ENCODE assay signal across 31 mouse cellular contexts in genomic region chr2:20138426-20138825, GRCm38 (mm10).
"Had no signal": no experiment of that assay in that cellular context is flagged by ENCODE, and none has a peak within 500 bp of the region (broad histone marks: within the 10 kb centered on the region; RNA-seq: fewer than 3 reads in every experiment).

No protein-coding gene starts in this region.

- H3K27ac ChIP-seq: limb, embryonic 10.5 days; limb, embryonic 12.5 days; limb, embryonic 13.5 days; limb, embryonic 15.5 days; liver, embryonic 12.5 days; liver, embryonic 13.5 days; liver, embryonic 14.5 days; liver, embryonic 15.5 days; lung, embryonic 15.5 days; macrophage; midbrain, embryonic 10.5 days; midbrain, embryonic 12.5 days; midbrain, embryonic 13.5 days; midbrain, embryonic 15.5 days had no signal

- H3K9me3 ChIP-seq: limb, embryonic 10.5 days; limb, embryonic 12.5 days; limb, embryonic 13.5 days; limb, embryonic 15.5 days; liver, embryonic 12.5 days; liver, embryonic 13.5 days; liver, embryonic 15.5 days; lung, embryonic 15.5 days; megakaryocyte, embryonic 14.5 days; midbrain, embryonic 10.5 days; midbrain, embryonic 12.5 days; midbrain, embryonic 13.5 days; midbrain, embryonic 15.5 days had no signal

- ATAC-seq: liver, embryonic 12.5 days; liver, postnatal 0 days; lung, postnatal 0 days; midbrain, embryonic 13.5 days; midbrain, embryonic 15.5 days; midbrain, embryonic 16.5 days had no signal

- H3K4me3 ChIP-seq: limb, embryonic 10.5 days; limb, embryonic 12.5 days; limb, embryonic 13.5 days; limb, embryonic 15.5 days; liver, embryonic 12.5 days; liver, embryonic 13.5 days; liver, embryonic 15.5 days; lung, embryonic 15.5 days; megakaryocyte, embryonic 14.5 days; midbrain, embryonic 10.5 days; midbrain, embryonic 12.5 days; midbrain, embryonic 13.5 days; midbrain, embryonic 15.5 days; myocyte had no signal

- H3K4me1 ChIP-seq: limb, embryonic 10.5 days; limb, embryonic 12.5 days; limb, embryonic 13.5 days; limb, embryonic 15.5 days; liver, embryonic 12.5 days; liver, embryonic 13.5 days; liver, embryonic 15.5 days; lung, embryonic 15.5 days; megakaryocyte, embryonic 14.5 days; midbrain, embryonic 10.5 days; midbrain, embryonic 12.5 days; midbrain, embryonic 13.5 days; midbrain, embryonic 15.5 days had no signal

- DNase-seq: left cerebral cortex, postnatal 4 days; liver; liver, embryonic 13.5 days; liver, postnatal 0 days; lung, adult 18-20 months; lung, adult 2 months; lung, embryonic 14.5 days; lung, postnatal 10 days; lung, postnatal 14 days; lung, postnatal 36 days; lung, postnatal 4 days; midbrain, embryonic 14.5 days had no signal

- H3K27me3 ChIP-seq: limb, embryonic 12.5 days; limb, embryonic 13.5 days; limb, embryonic 15.5 days; liver, embryonic 12.5 days; liver, embryonic 13.5 days; liver, embryonic 15.5 days; lung, embryonic 15.5 days; megakaryocyte, embryonic 14.5 days; midbrain, embryonic 12.5 days; midbrain, embryonic 13.5 days; midbrain, embryonic 15.5 days had no signal

- H3K36me3 ChIP-seq: limb, embryonic 10.5 days; limb, embryonic 12.5 days; limb, embryonic 13.5 days; limb, embryonic 15.5 days; liver, embryonic 12.5 days; liver, embryonic 13.5 days; liver, embryonic 15.5 days; lung, embryonic 15.5 days; midbrain, embryonic 10.5 days; midbrain, embryonic 12.5 days; midbrain, embryonic 13.5 days; midbrain, embryonic 15.5 days had no signal

- H3K4me2 ChIP-seq: limb, embryonic 12.5 days; limb, embryonic 13.5 days; limb, embryonic 15.5 days; liver, embryonic 11.5 days; liver, embryonic 12.5 days; liver, embryonic 13.5 days; liver, embryonic 15.5 days; lung, embryonic 14.5 days; lung, embryonic 15.5 days; midbrain, embryonic 11.5 days; midbrain, embryonic 12.5 days; midbrain, embryonic 13.5 days; midbrain, embryonic 15.5 days had no signal

- H3K9ac ChIP-seq: limb, embryonic 12.5 days; limb, embryonic 13.5 days; limb, embryonic 15.5 days; liver, embryonic 12.5 days; liver, embryonic 13.5 days; liver, embryonic 14.5 days; liver, embryonic 15.5 days; liver, postnatal 0 days; lung, embryonic 14.5 days; lung, embryonic 15.5 days; midbrain, embryonic 12.5 days; midbrain, embryonic 13.5 days; midbrain, embryonic 15.5 days had no signal
